Mouse (Mus musculus): ENCODE measurements around the gene Entpd7.

- no peak for TF ChIP-seq CTCF (IDR thresholded peaks at IDR 0.05; ENCODE audit: control insufficient read depth, insufficient read depth, insufficient read length)
- TF ChIP-seq MAX (IDR thresholded peaks at IDR 0.05): no peak
- TF ChIP-seq MYOG (IDR thresholded peaks at IDR 0.05; ENCODE audit: control insufficient read depth, extremely low read depth, insufficient read length): no peak
- no peak for TF ChIP-seq USF1 (IDR thresholded peaks at IDR 0.05; ENCODE audit: low read depth)
Measured at GRCm38 (mm10) chr19:43723501-43723900, 34.0 kb downstream of the Entpd7 start.

All from C2C12 (cell line).